Mouse (Mus musculus): Measurements from ENCODE around the gene Stab2. TPM values are rescaled to one million over a fixed set of nuclear protein-coding genes. Genes with fewer than 3 reads are reported as not detected.

Stab2 gene
- polyA plus RNA-seq, 1 experiment from 2014 or later: 0.23 TPM

GRCm38 (mm10) chr10:86878721-86879120, 129.1 kb downstream of the Stab2 start:
- WGBS: 74% methylated on average over 7 of the region's 7 CpGs
- DNase-seq (ENCODE audit: low spot score): no peak
- no peaks in the 10 kb centered on the region for H3K27me3 ChIP-seq (ENCODE audit: control insufficient read depth, insufficient read depth, low read length)
- ATAC-seq (ENCODE audit: insufficient number of reproducible peaks, low FRiP score, low TSS enrichment, low read depth): no peak
- no peaks in the 10 kb centered on the region for H3K4me1 ChIP-seq (ENCODE audit: control insufficient read depth, insufficient read depth, low read length)
- H3K36me3 ChIP-seq (ENCODE audit: control insufficient read depth, insufficient read depth, low read length): no peaks in the 10 kb centered on the region
- no peaks in the 10 kb centered on the region for H3K9me3 ChIP-seq (ENCODE audit: control insufficient read depth, low read length)
- H3K9ac ChIP-seq (ENCODE audit: low read length): no peak overlapping the region
- no peak overlapping the region for H3K27ac ChIP-seq (replicated peaks; ENCODE audit: low read depth, low read length)
- no peak overlapping the region for H3K4me3 ChIP-seq (ENCODE audit: low read depth, low read length)
- no peak overlapping the region for H3K4me2 ChIP-seq (ENCODE audit: low read depth, severe bottlenecking)

DNA sequence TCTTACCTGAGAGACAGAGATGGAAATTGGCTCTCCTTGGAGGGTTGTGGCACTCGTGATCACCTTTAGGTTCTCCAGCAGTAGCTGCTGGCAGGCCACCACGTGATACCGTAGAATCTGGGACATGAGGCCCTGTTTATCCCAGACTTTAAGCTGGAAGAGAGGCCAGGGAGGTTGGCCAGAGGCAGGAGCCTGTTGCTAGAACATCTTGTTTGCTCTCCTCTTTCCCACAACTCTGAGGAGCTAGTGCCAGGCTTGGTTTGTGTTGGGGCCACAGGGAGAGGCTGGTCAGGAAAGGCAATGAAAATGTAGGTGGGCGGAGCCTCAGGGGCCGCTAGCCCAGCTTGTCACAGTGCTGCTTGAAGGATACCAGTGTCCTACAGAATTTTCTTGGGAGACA, 135.2 kb downstream of the Stab2 start:
- Histone ChIP-seq H3K4me3 (ENCODE audit: low read depth, low read length) (no peak overlapping the region), H3K36me3 (ENCODE audit: control insufficient read depth, insufficient read depth, low read length) (no peaks in the 10 kb centered on the region), H3K27me3 (ENCODE audit: control insufficient read depth, insufficient read depth, low read length) (no peaks in the 10 kb centered on the region), H3K9me3 (ENCODE audit: control insufficient read depth, low read length) (no peaks in the 10 kb centered on the region), H3K27ac (replicated peaks; ENCODE audit: low read depth, low read length) (no peak overlapping the region), H3K9ac (ENCODE audit: low read length) (no peak overlapping the region), H3K4me1 (ENCODE audit: control insufficient read depth, insufficient read depth, low read length) (no peaks in the 10 kb centered on the region), H3K4me2 (ENCODE audit: low read depth, severe bottlenecking) (no peak overlapping the region)
- WGBS: 69% methylated on average over 5 of the region's 5 CpGs
- no peak for ATAC-seq (ENCODE audit: insufficient number of reproducible peaks, low FRiP score, low TSS enrichment, low read depth)
- DNase-seq (ENCODE audit: low spot score): no peak

DNA sequence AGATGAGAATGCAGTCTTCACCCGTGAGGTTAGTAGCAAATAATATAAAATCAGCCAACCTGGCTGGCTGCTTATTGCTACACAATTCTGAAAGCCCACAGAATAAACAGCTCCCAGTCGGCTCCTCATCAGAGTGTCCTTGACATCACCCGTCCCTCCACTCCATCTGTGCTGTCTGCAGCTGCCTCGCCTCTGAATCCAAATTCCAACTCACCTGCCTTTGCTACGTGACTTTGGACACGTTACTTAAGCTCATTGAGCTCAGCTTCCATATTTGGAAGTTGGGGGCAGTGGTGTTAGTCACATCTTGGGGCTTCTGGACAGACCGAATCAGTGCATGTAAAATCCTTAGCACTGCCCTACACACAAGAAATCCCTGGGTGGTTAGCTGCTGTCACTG, 135.7 kb downstream of the Stab2 start:
- DNase-seq (ENCODE audit: low spot score) (no peak), ATAC-seq (ENCODE audit: insufficient number of reproducible peaks, low FRiP score, low TSS enrichment, low read depth) (no peak)
- WGBS: 79% methylated on average over 7 of the region's 7 CpGs
- Histone ChIP-seq H3K9me3 (ENCODE audit: control insufficient read depth, low read length) (no peaks in the 10 kb centered on the region), H3K27ac (replicated peaks; ENCODE audit: low read depth, low read length) (no peak overlapping the region), H3K9ac (ENCODE audit: low read length) (no peak overlapping the region), H3K27me3 (ENCODE audit: control insufficient read depth, insufficient read depth, low read length) (no peaks in the 10 kb centered on the region), H3K36me3 (ENCODE audit: control insufficient read depth, insufficient read depth, low read length) (no peaks in the 10 kb centered on the region), H3K4me3 (ENCODE audit: low read depth, low read length) (no peak overlapping the region), H3K4me1 (ENCODE audit: control insufficient read depth, insufficient read depth, low read length) (no peaks in the 10 kb centered on the region), H3K4me2 (ENCODE audit: low read depth, severe bottlenecking) (no peak overlapping the region)

GRCm38 (mm10) chr10:86863429-86863828, 144.4 kb downstream of the Stab2 start:
- DNase-seq (ENCODE audit: low spot score) (no peak), ATAC-seq (ENCODE audit: insufficient number of reproducible peaks, low FRiP score, low TSS enrichment, low read depth) (no peak)
- Histone ChIP-seq H3K9me3 (ENCODE audit: control insufficient read depth, low read length) (no peaks in the 10 kb centered on the region), H3K4me3 (ENCODE audit: low read depth, low read length) (no peak overlapping the region), H3K27ac (replicated peaks; ENCODE audit: low read depth, low read length) (no peak overlapping the region), H3K27me3 (ENCODE audit: control insufficient read depth, insufficient read depth, low read length) (no peaks in the 10 kb centered on the region), H3K4me1 (ENCODE audit: control insufficient read depth, insufficient read depth, low read length) (no peaks in the 10 kb centered on the region), H3K9ac (ENCODE audit: low read length) (no peak overlapping the region), H3K4me2 (ENCODE audit: low read depth, severe bottlenecking) (no peak overlapping the region), H3K36me3 (ENCODE audit: control insufficient read depth, insufficient read depth, low read length) (no peaks in the 10 kb centered on the region)
- 84% methylated on average over 6 of the region's 6 CpGs for WGBS

DNA sequence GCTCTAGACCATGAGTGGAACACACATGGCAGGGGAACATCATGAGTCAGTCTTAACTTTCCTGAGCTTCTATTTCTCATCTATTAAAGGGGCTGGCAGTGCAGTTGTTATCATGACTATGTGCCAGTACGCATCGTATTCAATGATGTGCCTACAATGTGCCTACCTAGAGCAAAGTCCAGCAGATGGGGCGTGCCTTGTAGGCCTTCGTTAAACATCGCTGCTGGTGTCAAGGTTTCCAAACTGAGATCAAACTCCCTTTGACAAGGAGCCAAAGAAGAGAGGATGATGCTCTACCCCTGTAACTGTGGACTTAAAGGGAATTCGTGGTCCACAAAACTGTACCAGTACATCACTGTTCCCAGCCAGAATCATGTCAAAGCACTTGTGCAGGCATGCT, 145.3 kb downstream of the Stab2 start:
- no peaks in the 10 kb centered on the region for H3K4me1 ChIP-seq (ENCODE audit: control insufficient read depth, insufficient read depth, low read length)
- no peak overlapping the region for H3K4me3 ChIP-seq (ENCODE audit: low read depth, low read length)
- no peak for ATAC-seq (ENCODE audit: insufficient number of reproducible peaks, low FRiP score, low TSS enrichment, low read depth)
- no peaks in the 10 kb centered on the region for H3K9me3 ChIP-seq (ENCODE audit: control insufficient read depth, low read length)
- no peak for DNase-seq (ENCODE audit: low spot score)
- no peak overlapping the region for H3K4me2 ChIP-seq (ENCODE audit: low read depth, severe bottlenecking)
- H3K36me3 ChIP-seq (ENCODE audit: control insufficient read depth, insufficient read depth, low read length): no peaks in the 10 kb centered on the region
- no peak overlapping the region for H3K27ac ChIP-seq (replicated peaks; ENCODE audit: low read depth, low read length)
- WGBS: 89% methylated on average over 6 of the region's 6 CpGs
- H3K9ac ChIP-seq (ENCODE audit: low read length): no peak overlapping the region
- no peaks in the 10 kb centered on the region for H3K27me3 ChIP-seq (ENCODE audit: control insufficient read depth, insufficient read depth, low read length)

DNA sequence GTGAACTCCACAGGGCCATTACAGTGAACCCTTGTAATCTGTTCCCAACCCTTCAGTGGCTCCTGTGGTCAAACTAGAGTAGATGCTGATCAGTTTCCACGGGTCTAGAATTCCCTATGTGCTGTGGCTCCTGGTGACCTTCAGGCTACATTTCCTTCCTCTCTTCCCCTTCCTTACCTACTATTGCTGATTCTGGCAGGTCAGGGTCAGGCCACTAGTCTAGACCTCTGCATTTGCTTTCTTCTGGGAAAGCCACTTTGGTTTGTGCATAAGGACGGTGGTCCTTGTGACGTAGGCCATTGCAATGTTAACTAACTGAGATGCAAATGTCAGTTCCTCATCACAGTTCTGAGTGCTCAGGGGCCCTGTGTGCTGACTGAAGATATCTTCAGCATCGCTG, 147.4 kb downstream of the Stab2 start:
- Histone ChIP-seq H3K27me3 (ENCODE audit: control insufficient read depth, insufficient read depth, low read length) (no peaks in the 10 kb centered on the region), H3K36me3 (ENCODE audit: control insufficient read depth, insufficient read depth, low read length) (no peaks in the 10 kb centered on the region), H3K4me1 (ENCODE audit: control insufficient read depth, insufficient read depth, low read length) (no peaks in the 10 kb centered on the region), H3K27ac (replicated peaks; ENCODE audit: low read depth, low read length) (no peak overlapping the region), H3K9ac (ENCODE audit: low read length) (no peak overlapping the region), H3K9me3 (ENCODE audit: control insufficient read depth, low read length) (no peaks in the 10 kb centered on the region), H3K4me2 (ENCODE audit: low read depth, severe bottlenecking) (no peak overlapping the region), H3K4me3 (ENCODE audit: low read depth, low read length) (no peak overlapping the region)
- ATAC-seq (ENCODE audit: insufficient number of reproducible peaks, low FRiP score, low TSS enrichment, low read depth): no peak
- no peak for DNase-seq (ENCODE audit: low spot score)
- WGBS: 86% methylated on average over 4 of the region's 4 CpGs

- no peak overlapping the region for H3K27ac ChIP-seq (replicated peaks; ENCODE audit: low read depth, low read length)
- no peak for DNase-seq (ENCODE audit: low spot score)
- no peak overlapping the region for H3K4me3 ChIP-seq (ENCODE audit: low read depth, low read length)
- ATAC-seq (ENCODE audit: insufficient number of reproducible peaks, low FRiP score, low TSS enrichment, low read depth): no peak
- no peak overlapping the region for H3K4me2 ChIP-seq (ENCODE audit: low read depth, severe bottlenecking)
- no peaks in the 10 kb centered on the region for H3K4me1 ChIP-seq (ENCODE audit: control insufficient read depth, insufficient read depth, low read length)
- H3K9me3 ChIP-seq (ENCODE audit: control insufficient read depth, low read length): no peaks in the 10 kb centered on the region
- no peaks in the 10 kb centered on the region for H3K27me3 ChIP-seq (ENCODE audit: control insufficient read depth, insufficient read depth, low read length)
- no peaks in the 10 kb centered on the region for H3K36me3 ChIP-seq (ENCODE audit: control insufficient read depth, insufficient read depth, low read length)
- no peak overlapping the region for H3K9ac ChIP-seq (ENCODE audit: low read length)
- 88% methylated on average over 3 of the region's 3 CpGs for WGBS
Measured at GRCm38 (mm10) chr10:86853433-86853832, 154.4 kb downstream of the Stab2 start.

GRCm38 (mm10) chr10:86852160-86852559, 155.7 kb downstream of the Stab2 start:
- Histone ChIP-seq H3K36me3 (ENCODE audit: control insufficient read depth, insufficient read depth, low read length) (no peaks in the 10 kb centered on the region), H3K27ac (replicated peaks; ENCODE audit: low read depth, low read length) (no peak overlapping the region), H3K4me2 (ENCODE audit: low read depth, severe bottlenecking) (no peak overlapping the region), H3K4me3 (ENCODE audit: low read depth, low read length) (no peak overlapping the region), H3K27me3 (ENCODE audit: control insufficient read depth, insufficient read depth, low read length) (no peaks in the 10 kb centered on the region), H3K9ac (ENCODE audit: low read length) (no peak overlapping the region), H3K4me1 (ENCODE audit: control insufficient read depth, insufficient read depth, low read length) (no peaks in the 10 kb centered on the region), H3K9me3 (ENCODE audit: control insufficient read depth, low read length) (no peaks in the 10 kb centered on the region)
- DNase-seq (ENCODE audit: low spot score): no peak
- 86% methylated on average over 6 of the region's 6 CpGs for WGBS
- ATAC-seq (ENCODE audit: insufficient number of reproducible peaks, low FRiP score, low TSS enrichment, low read depth): no peak

GRCm38 (mm10) chr10:86849508-86849907, 158.3 kb downstream of the Stab2 start:
- Histone ChIP-seq H3K4me3 (ENCODE audit: low read depth, low read length) (no peak overlapping the region), H3K27me3 (ENCODE audit: control insufficient read depth, insufficient read depth, low read length) (no peaks in the 10 kb centered on the region), H3K9me3 (ENCODE audit: control insufficient read depth, low read length) (no peaks in the 10 kb centered on the region), H3K9ac (ENCODE audit: low read length) (no peak overlapping the region), H3K27ac (replicated peaks; ENCODE audit: low read depth, low read length) (no peak overlapping the region), H3K36me3 (ENCODE audit: control insufficient read depth, insufficient read depth, low read length) (no peaks in the 10 kb centered on the region), H3K4me2 (ENCODE audit: low read depth, severe bottlenecking) (no peak overlapping the region), H3K4me1 (ENCODE audit: control insufficient read depth, insufficient read depth, low read length) (no peaks in the 10 kb centered on the region)
- no peak for DNase-seq (ENCODE audit: low spot score)
- 89% methylated on average over 4 of the region's 4 CpGs for WGBS
- no peak for ATAC-seq (ENCODE audit: insufficient number of reproducible peaks, low FRiP score, low TSS enrichment, low read depth)

All from limb, embryonic 11.5 days (tissue).